Mouse (Mus musculus): ENCODE data around the gene Mogs. TPM values are rescaled to one million over a fixed set of nuclear protein-coding genes. Genes with fewer than 3 reads are reported as not detected.

Mogs gene
- total and polyA plus RNA-seq, 2 experiments from 2014 or later: 18.8 to 40.3 TPM

DNA sequence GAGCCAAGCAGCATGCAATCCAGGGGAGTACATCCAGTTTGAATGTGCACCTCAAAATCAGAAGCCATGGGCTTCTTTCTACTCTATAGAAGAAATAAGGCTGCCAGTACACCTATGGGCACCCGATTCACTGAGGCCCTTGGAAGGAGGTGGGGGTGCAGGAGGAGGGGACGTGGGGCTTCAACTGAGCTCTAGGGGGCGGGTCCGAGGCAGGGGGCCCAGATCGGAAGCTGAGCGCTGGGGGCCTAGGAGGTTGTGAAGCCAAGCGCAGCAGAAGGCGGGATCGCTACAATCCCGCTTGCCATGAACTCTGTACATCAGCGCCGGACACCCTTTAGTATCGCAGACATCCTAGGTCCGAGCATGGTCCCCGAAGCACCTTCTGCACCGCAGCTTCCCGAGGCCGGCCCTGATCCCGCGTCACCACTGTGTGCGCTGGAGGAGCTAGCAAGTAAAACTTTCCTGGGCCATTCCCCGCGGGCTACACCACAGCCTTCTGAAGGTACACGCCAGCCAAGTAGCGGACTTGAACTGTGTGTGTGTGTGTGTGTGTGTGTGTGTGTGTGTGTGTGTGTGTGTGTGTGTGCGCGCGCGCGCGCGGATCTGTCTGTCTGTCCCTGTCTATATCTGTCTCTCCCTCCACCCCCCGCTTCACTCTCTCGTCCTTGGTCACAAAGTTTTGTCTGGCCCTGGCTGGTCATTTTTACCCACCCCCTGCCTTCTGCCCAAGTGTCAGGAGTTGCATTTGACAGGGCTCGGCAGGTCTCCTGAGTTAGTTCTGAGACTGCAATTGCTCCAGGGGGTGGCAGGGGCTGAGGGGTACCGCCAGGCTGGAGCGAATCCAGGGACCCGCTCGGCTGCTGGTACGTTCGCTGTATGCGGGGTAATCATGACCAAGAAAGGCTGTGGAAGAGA, 28.9 kb upstream of the Mogs start, which contains the start of gene Lbx2:
Gene Lbx2 (plus strand): TSS at position 247 of the 915 bp plus-strand sequence.
- Histone ChIP-seq H3K36me3 (ENCODE audit: insufficient read depth, low read length) (0 out of 2 replicates have a peak, but pooled peaks cover 2% of the 10 kb centered on the region), H3K4me3 (ENCODE audit: low read depth, low read length) (no peak within 1 kb of the TSS), H3K27me3 (ENCODE audit: insufficient read depth, low read length) (peaks cover 77% of the 10 kb centered on the region), H3K9me3 (ENCODE audit: low read length) (no peaks in the 10 kb centered on the region), H3K27ac (ENCODE audit: low read depth, low read length) (no peak within 1 kb of the TSS), H3K4me2 (ENCODE audit: low read depth, low read length, poor library complexity, severe bottlenecking) (0 out of 2 replicates have a peak within 1 kb of the TSS, but pooled peaks have one; percentile 6), H3K4me1 (ENCODE audit: insufficient read depth, low read length) (no peaks in the 10 kb centered on the region), H3K9ac (replicated peaks; ENCODE audit: low read length, poor library complexity, severe bottlenecking) (no peak within 1 kb of the TSS)
- 2% methylated on average over 42 of the region's 42 CpGs for WGBS
- no peak for TF ChIP-seq CTCF (IDR thresholded peaks at IDR 0.05)
- DNase-seq (ENCODE audit: low spot score): no peak
- no peak for ATAC-seq (ENCODE audit: low FRiP score)

DNA sequence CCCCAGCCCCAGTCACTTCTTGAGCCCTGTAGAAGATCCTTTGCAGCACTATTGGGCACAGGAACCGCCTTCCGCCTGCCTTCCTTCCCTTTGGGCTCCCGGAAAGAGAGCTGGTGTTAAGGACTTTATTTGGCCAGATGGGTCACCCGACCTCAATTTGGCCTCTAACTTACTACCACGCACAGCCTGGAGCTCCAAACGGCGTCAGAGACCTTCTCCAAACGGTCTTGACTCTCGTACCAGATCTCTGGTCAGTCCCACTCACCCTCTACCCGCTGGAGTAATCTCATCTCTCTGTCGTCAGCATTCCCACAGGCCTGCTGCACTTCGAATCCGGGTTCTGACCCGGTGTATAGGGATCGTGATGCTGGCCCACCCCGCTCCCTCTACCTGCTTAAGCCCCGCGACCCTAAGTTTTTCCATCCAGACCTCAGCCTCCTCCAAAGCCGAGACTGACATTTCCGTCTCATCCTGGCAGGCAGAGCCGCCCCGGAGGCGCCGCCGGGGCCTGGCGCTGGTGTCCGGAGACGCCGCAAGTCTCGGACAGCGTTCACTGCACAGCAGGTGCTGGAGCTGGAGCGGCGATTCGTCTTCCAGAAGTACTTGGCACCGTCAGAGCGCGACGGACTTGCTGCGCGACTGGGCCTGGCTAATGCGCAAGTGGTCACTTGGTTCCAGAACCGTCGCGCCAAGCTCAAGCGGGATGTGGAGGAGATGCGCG, 27.9 kb upstream of the Mogs start:
- H3K4me2 ChIP-seq (ENCODE audit: low read depth, low read length, poor library complexity, severe bottlenecking): peak overlapping the region; percentile 36; the same call in 1 of the 2 replicates
- ATAC-seq (ENCODE audit: low FRiP score): no peak
- no peak overlapping the region for H3K27ac ChIP-seq (ENCODE audit: low read depth, low read length)
- no peaks in the 10 kb centered on the region for H3K9me3 ChIP-seq (ENCODE audit: low read length)
- WGBS: 1% methylated on average over 47 of the region's 47 CpGs
- 0 out of 2 replicates have a peak, but pooled peaks cover 2% of the 10 kb centered on the region for H3K36me3 ChIP-seq (ENCODE audit: insufficient read depth, low read length)
- no peaks in the 10 kb centered on the region for H3K4me1 ChIP-seq (ENCODE audit: insufficient read depth, low read length)
- H3K9ac ChIP-seq (replicated peaks; ENCODE audit: low read length, poor library complexity, severe bottlenecking): no peak overlapping the region
- no peak for TF ChIP-seq CTCF (IDR thresholded peaks at IDR 0.05)
- peak; percentile 2 for DNase-seq (ENCODE audit: low spot score)
- H3K4me3 ChIP-seq (ENCODE audit: low read depth, low read length): peak overlapping the region; percentile 12
- peaks cover 76% of the 10 kb centered on the region for H3K27me3 ChIP-seq (ENCODE audit: insufficient read depth, low read length)

DNA sequence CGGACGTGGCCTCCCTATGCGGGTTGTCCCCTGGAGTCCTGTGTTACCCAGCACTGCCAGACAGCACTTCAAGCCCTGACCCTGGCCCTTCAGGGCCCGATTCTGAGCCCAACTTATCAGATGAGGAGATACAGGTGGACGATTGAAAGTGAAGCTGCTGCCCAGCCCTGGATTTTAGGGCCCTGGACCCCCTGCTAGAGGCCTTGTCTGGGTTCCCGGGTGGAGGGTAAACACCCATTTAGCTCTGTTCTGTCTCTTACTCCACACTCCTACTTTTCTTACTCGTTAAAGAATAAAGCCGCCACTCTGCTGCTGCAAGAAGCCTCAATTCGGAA, 27.4 kb upstream of the Mogs start:
- DNase-seq (ENCODE audit: low spot score) (no peak), ATAC-seq (ENCODE audit: low FRiP score) (no peak)
- H3K36me3 ChIP-seq (ENCODE audit: insufficient read depth, low read length): no peaks in the 10 kb centered on the region
- no peak overlapping the region; the same call in 1 of the 2 replicates for H3K4me2 ChIP-seq (ENCODE audit: low read depth, low read length, poor library complexity, severe bottlenecking)
- TF ChIP-seq CTCF (IDR thresholded peaks at IDR 0.05): no peak
- H3K4me3 ChIP-seq (ENCODE audit: low read depth, low read length): peak overlapping the region; percentile 12; the same call in 1 of the 2 replicates
- H3K27me3 ChIP-seq (ENCODE audit: insufficient read depth, low read length): peaks cover 78% of the 10 kb centered on the region
- no peaks in the 10 kb centered on the region for H3K9me3 ChIP-seq (ENCODE audit: low read length)
- no peak overlapping the region for H3K9ac ChIP-seq (replicated peaks; ENCODE audit: low read length, poor library complexity, severe bottlenecking)
- H3K4me1 ChIP-seq (ENCODE audit: insufficient read depth, low read length): no peaks in the 10 kb centered on the region
- WGBS: 3% methylated on average over 9 of the region's 9 CpGs
- no peak overlapping the region for H3K27ac ChIP-seq (ENCODE audit: low read depth, low read length)

DNA sequence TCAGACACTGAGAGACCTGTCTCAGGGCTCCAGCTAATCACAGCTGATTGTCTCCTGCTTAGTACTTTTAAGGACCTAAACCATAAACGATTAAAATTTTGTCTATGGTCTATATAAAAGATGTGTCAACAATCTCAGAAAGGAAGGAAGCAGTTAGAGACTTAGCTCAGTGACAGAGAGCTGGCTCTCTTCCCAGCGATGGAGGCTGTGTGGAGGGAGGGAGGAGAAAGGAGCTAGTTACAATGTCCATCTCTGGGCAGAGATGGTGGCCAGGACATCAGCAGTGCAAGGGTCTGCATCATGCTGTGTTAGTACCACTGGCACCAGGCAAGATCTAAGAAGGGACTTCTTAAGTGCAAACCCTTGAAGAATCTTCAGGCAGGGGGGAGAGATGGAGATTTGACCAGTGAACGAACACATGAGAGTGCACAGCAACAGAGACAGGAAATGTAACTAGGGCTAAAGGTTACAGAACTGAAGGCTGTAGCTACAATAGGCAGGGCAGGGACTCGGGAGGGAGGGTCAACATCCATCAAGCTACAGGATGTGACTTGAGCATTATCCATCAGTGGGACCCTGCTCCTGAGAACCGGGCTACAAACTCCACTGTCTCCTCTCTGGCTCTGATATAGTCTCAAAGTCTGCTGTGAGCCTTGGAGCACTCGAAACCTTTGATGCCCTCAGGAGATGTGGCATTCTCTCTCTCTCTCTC, 22.7 kb upstream of the Mogs start:
- Histone ChIP-seq H3K4me2 (ENCODE audit: low read depth, low read length, poor library complexity, severe bottlenecking) (no peak overlapping the region), H3K27me3 (ENCODE audit: insufficient read depth, low read length) (peaks cover 36% of the 10 kb centered on the region), H3K36me3 (ENCODE audit: insufficient read depth, low read length) (no peaks in the 10 kb centered on the region), H3K4me3 (ENCODE audit: low read depth, low read length) (no peak overlapping the region), H3K4me1 (ENCODE audit: insufficient read depth, low read length) (no peaks in the 10 kb centered on the region), H3K27ac (ENCODE audit: low read depth, low read length) (no peak overlapping the region), H3K9ac (replicated peaks; ENCODE audit: low read length, poor library complexity, severe bottlenecking) (no peak overlapping the region), H3K9me3 (ENCODE audit: low read length) (no peaks in the 10 kb centered on the region)
- WGBS: 38% methylated on average over 6 of the region's 6 CpGs
- no peak for DNase-seq (ENCODE audit: low spot score)
- TF ChIP-seq CTCF (IDR thresholded peaks at IDR 0.05): no peak
- no peak for ATAC-seq (ENCODE audit: low FRiP score)

DNA sequence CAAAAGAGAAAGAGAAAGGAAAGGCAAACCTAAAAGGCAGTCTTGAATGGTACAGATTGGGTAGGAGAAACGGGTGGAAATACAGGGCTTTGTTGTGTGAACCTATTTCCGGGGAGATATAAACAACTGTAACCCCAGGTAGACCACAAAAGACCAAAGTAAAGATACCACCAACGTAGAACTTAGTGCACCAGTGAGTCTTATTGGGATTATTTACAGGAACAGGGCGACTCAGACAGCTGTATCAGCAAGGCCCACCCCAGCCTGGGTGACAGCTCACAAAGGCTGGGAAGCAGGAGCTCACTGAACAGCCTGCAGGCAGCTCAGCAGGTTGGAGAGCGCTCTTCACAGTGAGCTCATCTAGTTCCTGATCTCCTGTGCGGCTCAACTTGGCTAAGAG, 19.3 kb upstream of the Mogs start:
- H3K4me3 ChIP-seq (ENCODE audit: low read depth, low read length): no peak overlapping the region
- WGBS: 34% methylated on average over 6 of the region's 6 CpGs
- H3K27me3 ChIP-seq (ENCODE audit: insufficient read depth, low read length): peaks cover 8% of the 10 kb centered on the region
- H3K36me3 ChIP-seq (ENCODE audit: insufficient read depth, low read length): no peaks in the 10 kb centered on the region
- DNase-seq (ENCODE audit: low spot score) (no peak), ATAC-seq (ENCODE audit: low FRiP score) (no peak)
- no peak for TF ChIP-seq CTCF (IDR thresholded peaks at IDR 0.05)
- no peaks in the 10 kb centered on the region for H3K9me3 ChIP-seq (ENCODE audit: low read length)
- H3K27ac ChIP-seq (ENCODE audit: low read depth, low read length): no peak overlapping the region
- H3K4me2 ChIP-seq (ENCODE audit: low read depth, low read length, poor library complexity, severe bottlenecking): no peak overlapping the region
- no peak overlapping the region for H3K9ac ChIP-seq (replicated peaks; ENCODE audit: low read length, poor library complexity, severe bottlenecking)
- no peaks in the 10 kb centered on the region for H3K4me1 ChIP-seq (ENCODE audit: insufficient read depth, low read length)
